Mouse (Mus musculus) embryonic fibroblast, embryonic 13.5 days (primary cell): ENCODE results near the gene Stx7. TPM values are rescaled to one million over a fixed set of nuclear protein-coding genes. Genes with fewer than 3 reads are reported as not detected.

ENCODE experiments used
- H3K27ac ChIP-seq: 2 replicates; pipeline ENCODE4 v1.5.1; 2012; ENCODE audit warnings: low read length, control low read depth, inconsistent platforms; ENCODE audit not compliant: insufficient read depth
- H3K4me1 ChIP-seq: 2 replicates; pipeline ENCODE4 v1.6.1; 2011; ENCODE audit warnings: low read length; ENCODE audit not compliant: control insufficient read depth, insufficient read depth
- H3K4me3 ChIP-seq: 2 replicates; pipeline ENCODE4 v1.5.1; 2011; ENCODE audit warnings: mild to moderate bottlenecking, control low read depth, low read length; ENCODE audit not compliant: insufficient read depth
- CTCF ChIP-seq: IDR thresholded peaks from 2 replicates; pipeline ENCODE4 v1.5.1; 2011; ENCODE audit warnings: mild to moderate bottlenecking, control low read depth, low read length, moderate library complexity, borderline replicate concordance; ENCODE audit not compliant: insufficient read depth
- POLR2A ChIP-seq: IDR thresholded peaks from 2 replicates; pipeline ENCODE4 v1.6.1; 2011; ENCODE audit warnings: low read depth, mild to moderate bottlenecking, control low read depth, low read length, moderate library complexity
- polyA plus RNA-seq: library from polyadenylated mRNA; stranded (reverse); fragments of >200 nt; gene quantifications from 2 replicates; pipeline ENCODE4 v1.2.4, GENCODE M21; 2011; ENCODE audit warnings: low read depth; ENCODE audit not compliant: missing spikeins, insufficient read length

Stx7 gene
- polyA plus RNA-seq, 1 experiment: 93.6 TPM

- TF ChIP-seq POLR2A (no peak), CTCF (no peak)
- no peak overlapping the region for H3K27ac ChIP-seq
Observed at GRCm38 (mm10) chr10:24167978-24168583, 19.0 kb downstream of the Stx7 start.

DNA sequence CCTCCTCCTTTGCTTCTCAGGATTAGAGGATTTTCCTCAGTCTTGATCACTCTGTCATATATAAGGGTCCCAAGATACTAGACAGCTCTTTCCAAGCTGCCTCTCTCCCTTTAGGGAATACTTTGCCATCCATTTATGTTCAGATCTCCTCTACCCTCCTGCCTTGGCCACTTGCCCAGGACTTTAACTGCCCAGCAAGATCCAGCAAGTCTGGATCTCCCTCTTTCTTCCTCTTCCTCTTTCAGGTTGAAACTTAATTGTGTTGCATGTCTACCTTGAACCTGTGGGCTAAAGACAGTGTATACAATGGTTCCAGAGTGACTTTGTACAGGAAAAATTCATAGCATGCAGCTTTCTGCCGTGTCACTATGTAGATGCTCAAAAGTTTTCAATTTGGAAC lies 19.8 kb downstream of the Stx7 start:
- Histone ChIP-seq H3K4me1 (peaks cover 10% of the 10 kb centered on the region), H3K27ac (no peak overlapping the region), H3K4me3 (no peak overlapping the region)
- no peak for TF ChIP-seq CTCF
- no peak for TF ChIP-seq POLR2A

More at GRCm38 (mm10) chr10:24167978-24168583, 19.0 kb downstream of the Stx7 start:
- H3K4me1 ChIP-seq: peaks cover 10% of the 10 kb centered on the region
- no peak overlapping the region for H3K4me3 ChIP-seq

DNA sequence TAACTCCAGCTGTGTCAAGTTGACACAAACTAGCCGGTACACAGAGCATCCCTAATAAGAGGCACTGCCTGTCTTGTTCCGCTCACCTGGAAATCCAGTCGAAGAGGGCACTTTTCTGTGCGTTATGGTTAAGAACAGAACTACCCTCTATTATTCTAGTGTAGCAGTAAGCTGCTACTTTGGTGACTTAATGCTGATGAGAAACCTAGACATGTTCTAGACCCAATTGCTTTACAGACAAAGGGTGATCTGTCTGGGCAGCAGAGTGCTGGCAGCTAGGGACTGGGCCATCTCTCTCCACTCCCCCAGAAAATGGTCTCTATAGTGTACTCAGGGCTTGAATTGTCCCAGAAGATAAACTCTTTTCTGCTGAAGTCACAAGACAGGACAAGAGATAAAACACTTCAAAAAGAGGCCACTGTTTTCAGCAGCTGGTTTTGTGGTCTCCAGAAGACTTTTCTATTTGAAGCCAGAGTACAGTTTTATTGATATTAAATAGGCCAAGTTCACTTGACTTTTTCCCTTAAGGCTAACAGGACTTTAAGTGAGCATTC lies 22.9 kb downstream of the Stx7 start:
- no peak overlapping the region for H3K27ac ChIP-seq
- peaks cover 2% of the 10 kb centered on the region; the same call in 1 of the 2 replicates for H3K4me1 ChIP-seq
- no peak overlapping the region for H3K4me3 ChIP-seq
- TF ChIP-seq POLR2A: no peak
- no peak for TF ChIP-seq CTCF

GRCm38 (mm10) chr10:24173210-24174001 lies 24.3 kb downstream of the Stx7 start:
- Histone ChIP-seq H3K4me3 (no peak overlapping the region), H3K4me1 (peaks cover 2% of the 10 kb centered on the region; the same call in 1 of the 2 replicates), H3K27ac (peak overlapping the region; percentile 9; the same call in 1 of the 2 replicates)
- TF ChIP-seq POLR2A: no peak
- no peak for TF ChIP-seq CTCF

DNA sequence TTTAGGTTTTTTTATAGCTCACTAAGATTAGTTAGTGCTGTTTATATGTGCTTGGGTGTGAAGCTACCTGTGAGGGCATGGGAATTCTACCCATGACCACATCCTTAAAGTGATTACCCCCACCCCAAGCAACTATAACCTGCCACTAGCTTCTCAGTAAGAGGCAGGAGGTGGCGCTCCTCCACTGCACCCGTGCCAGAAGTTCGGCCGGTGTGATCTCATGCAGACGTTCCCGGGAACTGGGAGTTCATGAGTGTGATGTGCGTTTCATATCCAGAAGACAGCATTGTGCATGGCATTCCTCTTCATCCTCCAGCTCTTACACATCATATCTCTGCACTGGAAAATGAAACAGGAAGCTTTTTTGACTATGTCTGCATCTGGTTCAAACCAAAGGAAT lies 41.3 kb downstream of the Stx7 start:
- Histone ChIP-seq H3K27ac (no peak overlapping the region), H3K4me1 (no peaks in the 10 kb centered on the region), H3K4me3 (no peak overlapping the region)
- TF ChIP-seq POLR2A (no peak), CTCF (0 out of 2 replicates have a peak, but pooled peaks have one; percentile 37)

DNA sequence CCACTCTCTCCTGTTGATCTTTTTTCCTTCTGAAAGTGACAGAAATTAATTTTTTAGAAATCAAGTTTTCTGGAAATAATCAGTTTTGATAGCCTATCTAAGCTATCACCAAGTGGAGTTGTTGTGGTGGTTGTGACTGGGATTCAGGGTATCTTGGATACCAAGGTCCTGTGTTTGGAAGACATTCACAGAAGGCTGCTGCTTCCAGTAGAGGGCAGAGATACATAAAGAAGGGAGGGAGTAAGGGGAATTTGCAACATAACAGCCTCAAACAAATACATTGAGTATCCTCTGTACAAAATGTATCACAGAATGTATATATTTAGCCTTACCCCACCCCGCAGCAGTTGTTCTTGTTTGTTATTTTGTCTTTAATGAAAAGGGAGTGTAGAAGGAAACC lies 42.9 kb downstream of the Stx7 start:
- H3K4me1 ChIP-seq: no peaks in the 10 kb centered on the region
- no peak overlapping the region for H3K4me3 ChIP-seq
- TF ChIP-seq CTCF (no peak), POLR2A (no peak)
- H3K27ac ChIP-seq: no peak overlapping the region

GRCm38 (mm10) chr10:24199303-24199702 lies 50.2 kb downstream of the Stx7 start:
- H3K4me1 ChIP-seq: no peaks in the 10 kb centered on the region

DNA sequence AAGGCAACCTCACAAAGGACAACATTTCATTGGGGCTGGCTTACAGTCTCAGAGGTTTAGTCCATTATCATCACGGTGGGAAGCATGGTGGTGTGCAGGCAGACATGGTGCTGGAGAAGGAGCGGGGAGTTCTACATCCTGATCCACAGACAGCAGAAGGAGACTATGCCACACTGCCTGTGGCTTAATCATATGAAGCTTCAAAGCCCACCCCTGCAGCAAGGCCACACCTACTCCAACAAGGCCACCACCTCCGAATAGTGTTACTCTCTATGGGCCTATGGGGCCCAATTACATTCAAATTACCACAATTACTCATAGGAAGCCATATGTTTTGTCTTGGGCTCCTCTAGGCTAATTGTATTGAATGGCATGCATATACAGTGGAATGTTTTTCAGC lies 51.0 kb downstream of the Stx7 start:
- Histone ChIP-seq H3K4me3 (no peak overlapping the region), H3K4me1 (no peaks in the 10 kb centered on the region), H3K27ac (no peak overlapping the region)
- TF ChIP-seq CTCF (no peak), POLR2A (no peak)

More at GRCm38 (mm10) chr10:24199303-24199702, 50.2 kb downstream of the Stx7 start:
- no peak overlapping the region for H3K4me3 ChIP-seq
- TF ChIP-seq CTCF (no peak), POLR2A (no peak)
- no peak overlapping the region for H3K27ac ChIP-seq

DNA sequence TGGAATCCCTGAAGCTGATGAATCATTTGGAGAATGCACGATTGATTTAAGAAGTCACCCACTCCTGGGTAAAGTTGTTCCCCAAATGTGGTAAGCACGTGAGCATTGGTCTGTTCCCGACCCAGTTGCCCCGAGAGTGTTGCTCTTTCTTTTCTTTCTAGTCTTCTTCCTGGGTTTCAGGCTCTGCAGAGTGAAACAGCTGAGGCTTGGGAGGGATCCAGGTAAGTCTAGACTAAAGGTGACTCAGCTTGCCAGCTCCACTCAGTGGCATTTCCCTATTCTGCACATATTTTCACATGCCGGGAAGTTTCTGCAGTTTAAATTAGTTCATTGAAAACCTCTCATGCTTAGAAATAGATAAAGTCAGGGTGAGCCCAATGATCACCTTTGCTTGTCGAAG lies 61.0 kb downstream of the Stx7 start:
- Histone ChIP-seq H3K4me1 (peaks cover 20% of the 10 kb centered on the region), H3K27ac (peak overlapping the region; percentile 96), H3K4me3 (no peak overlapping the region)
- no peak for TF ChIP-seq CTCF
- TF ChIP-seq POLR2A: no peak

- TF ChIP-seq CTCF (no peak), POLR2A (no peak)
- no peak overlapping the region for H3K27ac ChIP-seq
- peaks cover 16% of the 10 kb centered on the region; the same call in 1 of the 2 replicates for H3K4me1 ChIP-seq
- no peak overlapping the region for H3K4me3 ChIP-seq
Observed at GRCm38 (mm10) chr10:24213297-24213696, 64.2 kb downstream of the Stx7 start.
